Mouse (Mus musculus) liver, embryonic 14.5 days (tissue): ENCODE results near the gene Cox8a. TPM values are rescaled to one million over a fixed set of nuclear protein-coding genes. Genes with fewer than 3 reads are reported as not detected.

ENCODE experiments used
- ATAC-seq: fragments of 200-750 bp; cut with Nextera tagmentation; 2 replicates; pipeline ENCODE4 v1.8.0; 2017; ENCODE audit warnings: moderate number of reproducible peaks, mild to moderate bottlenecking, moderate library complexity; ENCODE audit not compliant: insufficient read depth
- DNase-seq, 3 experiments: peaks; one replicate each; pipeline ENCODE4 v3.0.0-alpha.2; 2012 to 2013; ENCODE audit warnings: low read depth in 3 of 3, low spot score in 3 of 3
- H3K27ac ChIP-seq: fragments of 300-500 bp; sonication (generic); 2 replicates; pipeline ENCODE4 v1.5.1; 2014; ENCODE audit warnings: moderate library complexity, mild to moderate bottlenecking, control low read depth, inconsistent platforms
- H3K27me3 ChIP-seq: fragments of 300-500 bp; sonication (generic); 2 replicates; pipeline ENCODE4 v1.6.1; 2014; ENCODE audit warnings: mild to moderate bottlenecking, low read length, moderate library complexity; ENCODE audit not compliant: control insufficient read depth, insufficient read depth
- H3K36me3 ChIP-seq: fragments of 300-500 bp; sonication (generic); replicated peaks from 2 replicates; pipeline ENCODE4 v1.6.1; 2014; ENCODE audit warnings: low read depth; ENCODE audit not compliant: control insufficient read depth, insufficient read depth
- H3K4me1 ChIP-seq, 2 experiments: fragments of 200-500 bp in 1 of 2; fragments of 300-500 bp in 1 of 2; sonication (generic) in 1 of 2; replicated peaks; 2 replicates each; pipeline ENCODE4 v1.6.1; 2012 to 2014; ENCODE audit warnings: antibody characterized with exemption in 1 of 2, inconsistent platforms in 1 of 2, low read length in 1 of 2; ENCODE audit not compliant: control insufficient read depth in 2 of 2, insufficient read depth in 2 of 2
- H3K4me2 ChIP-seq: fragments of 300-500 bp; sonication (generic); 2 replicates; pipeline ENCODE4 v1.6.1; 2014; ENCODE audit warnings: low read depth, mild to moderate bottlenecking, control low read depth, moderate library complexity
- H3K4me3 ChIP-seq, 2 experiments: fragments of 200-500 bp in 1 of 2; fragments of 300-500 bp in 1 of 2; sonication (generic) in 1 of 2; 2 replicates each; pipeline ENCODE4 v1.5.1; 2012 to 2014; ENCODE audit warnings: low read depth in 2 of 2, low read length in 2 of 2, mild to moderate bottlenecking in 2 of 2, control low read depth in 1 of 2, inconsistent platforms in 1 of 2, moderate library complexity in 1 of 2; ENCODE audit not compliant: insufficient read depth in 1 of 2
- H3K9ac ChIP-seq: fragments of 300-500 bp; sonication (generic); replicated peaks from 2 replicates; pipeline ENCODE4 v1.6.1; 2014; ENCODE audit warnings: mild to moderate bottlenecking, control low read depth, moderate library complexity
- H3K9me3 ChIP-seq: fragments of 300-500 bp; sonication (generic); 2 replicates; pipeline ENCODE4 v1.6.1; 2016; ENCODE audit warnings: low read length, mixed read lengths; ENCODE audit not compliant: control insufficient read depth
- CTCF ChIP-seq: IDR thresholded peaks from 2 replicates; pipeline ENCODE4 v1.5.1; 2016; ENCODE audit warnings: antibody characterized with exemption, low read depth, control low read depth
- EP300 ChIP-seq: IDR thresholded peaks from 2 replicates; pipeline ENCODE4 v1.6.1; 2016; ENCODE audit warnings: antibody characterized with exemption, low read depth
- WGBS: fragments of 180-500 bp; shearing (Covaris S2); extraction: QIAGEN DNeasy Blood & Tissue Kit; methylation state at CpG from one replicate; pipeline ENCODE4 v1.1.7; 2014; ENCODE audit not compliant: insufficient replicate concordance; 5-methylcytosine and 5-hydroxymethylcytosine counted together
- polyA plus RNA-seq, 2 experiments: library from polyadenylated mRNA; depleted of rRNA in 1 of 2; stranded (reverse) in 1 of 2; unstranded in 1 of 2; fragments of >200 nt; fragmentation: Nextera tagmentation in 1 of 2; extraction: Ambion mirVana in 1 of 2; gene quantifications; 2 replicates each; pipeline versions ENCODE4 v1.2.1 to v1.2.3; 2012 to 2014

The Cox8a gene
- polyA plus RNA-seq (2012; rRNA removed) (282 and 547 TPM in 2 replicates), polyA plus RNA-seq (2014; fragmentation: Nextera tagmentation; extraction: Ambion mirVana) (803 and 809 TPM in 2 replicates)

GRCm38 (mm10) chr19:7217162-7217925 lies at the start of gene Cox8a:
Cox8a (minus strand) TSS chr19:7217616.
- Histone ChIP-seq H3K9me3 (no peaks in the 10 kb centered on the region), H3K36me3 (peaks cover 21% of the 10 kb centered on the region), H3K4me1 (peaks cover 23 to 25% of the 10 kb centered on the region in 2 experiments), H3K4me2 (peak within 1 kb of the TSS; percentile 93), H3K27me3 (no peaks in the 10 kb centered on the region), H3K9ac (peak within 1 kb of the TSS; percentile 87), H3K27ac (peak within 1 kb of the TSS; percentile 67), H3K4me3 (peak within 1 kb of the TSS; percentile 65 to 97)
- 0% methylated on average over 50 of the region's 50 CpGs for WGBS
- ATAC-seq (peak; percentile 97), DNase-seq (peak; percentile 97 to 98 (median 97))
- TF ChIP-seq CTCF (no peak), EP300 (no peak)

- Histone ChIP-seq H3K4me1 (peaks cover 0 to 3% of the 10 kb centered on the region in 2 experiments; a peak in 1 of 4 replicates), H3K36me3 (no peaks in the 10 kb centered on the region), H3K9ac (no peak overlapping the region), H3K27ac (no peak overlapping the region), H3K4me3 (no peak overlapping the region), H3K27me3 (peaks cover 15% of the 10 kb centered on the region), H3K4me2 (no peak overlapping the region), H3K9me3 (no peaks in the 10 kb centered on the region)
- no peak for ATAC-seq
- DNase-seq = no peak
- TF ChIP-seq EP300 (no peak), CTCF (no peak)
- WGBS = 47% methylated on average over 4 of the region's 4 CpGs
Measured at GRCm38 (mm10) chr19:7266421-7266831, 49.0 kb upstream of the Cox8a start.

DNA sequence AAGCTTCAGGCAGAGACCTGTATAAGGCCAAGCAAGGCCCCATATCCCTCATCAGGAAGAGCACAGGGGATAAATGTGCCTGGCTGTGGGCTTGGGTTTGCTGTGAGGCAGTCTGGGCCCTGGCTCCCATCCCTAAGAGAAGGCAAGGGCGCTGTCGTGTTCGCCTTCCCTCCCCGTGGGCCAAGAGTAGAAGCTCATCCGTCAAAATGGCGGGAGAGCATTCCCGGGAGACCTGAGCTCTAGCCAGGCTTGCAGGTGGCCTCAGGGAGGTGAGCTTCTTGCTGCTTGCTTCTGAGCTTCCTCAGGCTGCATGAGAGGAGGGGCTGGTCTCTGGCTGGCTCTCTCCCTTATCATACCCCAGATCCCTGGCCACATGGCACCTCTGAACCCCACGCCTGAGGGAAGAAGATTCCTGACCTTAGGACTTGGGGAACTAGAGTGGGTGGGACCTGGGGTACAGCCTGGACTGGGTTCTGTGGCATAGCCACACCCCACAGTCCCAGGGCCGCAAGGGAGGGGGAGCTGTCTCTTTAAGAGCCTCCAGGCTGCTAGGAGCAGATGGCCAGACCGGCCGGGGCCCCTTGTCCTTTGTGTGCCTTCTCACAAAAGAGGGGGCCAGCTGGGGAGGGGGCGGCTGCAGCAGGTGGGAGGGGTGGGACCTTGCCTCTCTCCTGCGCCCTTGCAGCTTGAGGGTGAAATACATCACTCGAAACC lies 48.2 kb upstream of the Cox8a start:
- H3K4me2 ChIP-seq = no peak overlapping the region
- no peak overlapping the region for H3K9ac ChIP-seq
- H3K9me3 ChIP-seq = no peaks in the 10 kb centered on the region
- DNase-seq = no peak
- no peak overlapping the region for H3K4me3 ChIP-seq
- H3K27me3 ChIP-seq = peaks cover 15% of the 10 kb centered on the region
- H3K36me3 ChIP-seq = no peaks in the 10 kb centered on the region
- 35% methylated on average over 14 of the region's 14 CpGs for WGBS
- H3K4me1 ChIP-seq = peaks cover 0 to 3% of the 10 kb centered on the region in 2 experiments; a peak in 1 of 4 replicates
- ATAC-seq = no peak
- TF ChIP-seq CTCF (no peak), EP300 (no peak)
- H3K27ac ChIP-seq = no peak overlapping the region

DNA sequence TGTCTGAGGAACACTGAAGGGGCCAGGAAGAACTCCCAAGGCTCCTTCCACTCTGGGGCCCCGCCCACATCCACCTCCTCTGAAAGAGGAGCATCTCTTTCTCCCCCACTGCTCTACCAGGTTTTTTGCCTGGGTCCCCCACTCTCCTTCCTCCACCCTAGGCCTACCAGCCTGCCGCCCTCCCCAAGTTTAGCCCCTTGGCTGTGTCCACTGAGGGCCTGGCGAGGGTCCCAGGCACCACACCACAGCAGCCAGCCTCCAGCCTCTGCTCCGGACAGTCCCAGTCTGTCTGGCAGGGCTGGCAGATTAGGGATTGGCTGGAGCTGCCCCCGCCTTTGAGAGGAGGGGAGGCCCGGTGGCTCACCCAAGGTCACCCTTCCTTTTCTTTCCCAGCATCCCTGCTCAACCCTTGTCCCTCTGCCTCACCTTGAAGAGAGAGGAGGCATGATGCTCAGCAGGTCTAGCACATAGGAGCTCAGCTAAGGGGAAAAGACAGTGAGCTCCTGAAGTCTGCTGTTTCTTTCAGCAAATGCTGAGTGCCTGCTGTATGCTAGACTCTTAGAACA lies 47.4 kb upstream of the Cox8a start:
- TF ChIP-seq EP300 = no peak
- TF ChIP-seq CTCF = no peak
- H3K27me3 ChIP-seq = peaks cover 15% of the 10 kb centered on the region
- no peak overlapping the region for H3K4me3 ChIP-seq
- no peaks in the 10 kb centered on the region for H3K9me3 ChIP-seq
- no peak overlapping the region for H3K4me2 ChIP-seq
- no peaks in the 10 kb centered on the region for H3K36me3 ChIP-seq
- ATAC-seq (no peak), DNase-seq (no peak)
- peaks cover 0 to 3% of the 10 kb centered on the region in 2 experiments; a peak in 1 of 4 replicates for H3K4me1 ChIP-seq
- H3K9ac ChIP-seq = no peak overlapping the region
- H3K27ac ChIP-seq = no peak overlapping the region
- WGBS = 40% methylated on average over 6 of the region's 6 CpGs
